Mouse (Mus musculus): Measurements from ENCODE around the gene Uroc1.

- TF ChIP-seq POLR2A (IDR thresholded peaks at IDR 0.05; ENCODE audit: borderline replicate concordance, extremely low read depth, insufficient read depth, insufficient read length, poor library complexity, severe bottlenecking) (no peak), CTCF (IDR thresholded peaks at IDR 0.05; ENCODE audit: borderline replicate concordance, extremely low read depth, insufficient read depth, insufficient read length) (no peak)
Measured at GRCm38 (mm10) chr6:90360024-90360781, 27.1 kb downstream of the Uroc1 start.

Data from brain, embryonic 14.5 days (tissue).